Mouse (Mus musculus) embryonic facial prominence, embryonic 12.5 days (tissue): ENCODE results near the gene Blvra. TPM values are rescaled to one million over a fixed set of nuclear protein-coding genes. Genes with fewer than 3 reads are reported as not detected.

Experiments used
- ATAC-seq: fragments of 200-750 bp; cut with Nextera tagmentation; 2 replicates; pipeline ENCODE4 v1.8.0; 2017; ENCODE audit not compliant: insufficient number of reproducible peaks, insufficient read depth, low FRiP score, low TSS enrichment
- H3K27ac ChIP-seq: fragments of 300-500 bp; sonication (generic); 2 replicates; pipeline ENCODE4 v1.5.1; 2016; ENCODE audit warnings: mild to moderate bottlenecking
- H3K27me3 ChIP-seq: fragments of 300-500 bp; sonication (generic); 2 replicates; pipeline ENCODE4 v1.6.1; 2016; ENCODE audit warnings: mild to moderate bottlenecking, moderate library complexity
- H3K36me3 ChIP-seq: fragments of 300-500 bp; sonication (generic); 2 replicates; pipeline ENCODE4 v1.6.1; 2016; ENCODE audit warnings: mild to moderate bottlenecking
- H3K4me1 ChIP-seq: fragments of 300-500 bp; sonication (generic); 2 replicates; pipeline ENCODE4 v1.6.1; 2016
- H3K4me2 ChIP-seq: fragments of 300-500 bp; sonication (generic); replicated peaks from 2 replicates; pipeline ENCODE4 v1.6.1; 2016; ENCODE audit warnings: mild to moderate bottlenecking, moderate library complexity
- H3K4me3 ChIP-seq: fragments of 300-500 bp; sonication (generic); 2 replicates; pipeline ENCODE4 v1.5.1; 2016; ENCODE audit warnings: mild to moderate bottlenecking
- H3K9ac ChIP-seq: fragments of 300-500 bp; sonication (generic); 2 replicates; pipeline ENCODE4 v1.6.1; 2016; ENCODE audit warnings: mild to moderate bottlenecking, moderate library complexity
- H3K9me3 ChIP-seq: fragments of 300-500 bp; sonication (generic); 2 replicates; pipeline ENCODE4 v1.6.1; 2016; ENCODE audit warnings: mild to moderate bottlenecking, moderate library complexity
- WGBS: fragments of 180-500 bp; shearing (Covaris S2); methylation state at CpG from one replicate; pipeline ENCODE4 v1.1.7; 2016; 5-methylcytosine and 5-hydroxymethylcytosine counted together
- polyA plus RNA-seq: library from polyadenylated mRNA; unstranded; fragments of >200 nt; fragmentation: Nextera tagmentation; extraction: Ambion mirVana; gene quantifications from 2 replicates; pipeline ENCODE4 v1.2.1, GENCODE M21; 2016

The Blvra gene
- polyA plus RNA-seq, 1 experiment from 2014 or later: 42.0 TPM

GRCm38 (mm10) chr2:127137838-127138420, 67.5 kb downstream of the Blvra start:
- Histone ChIP-seq H3K27ac (peak overlapping the region; percentile 65; the same call in 1 of the 2 replicates), H3K4me2 (no peak overlapping the region), H3K4me1 (peaks cover 22% of the 10 kb centered on the region), H3K9ac (no peak overlapping the region), H3K9me3 (no peaks in the 10 kb centered on the region), H3K4me3 (no peak overlapping the region), H3K36me3 (peaks cover 24% of the 10 kb centered on the region), H3K27me3 (no peaks in the 10 kb centered on the region)
- WGBS: 82% methylated on average over 10 of the region's 10 CpGs
- ATAC-seq: no peak

GRCm38 (mm10) chr2:127138449-127138848, 68.0 kb downstream of the Blvra start:
- no peak for ATAC-seq
- H3K9me3 ChIP-seq: no peaks in the 10 kb centered on the region
- no peaks in the 10 kb centered on the region for H3K27me3 ChIP-seq
- peaks cover 23% of the 10 kb centered on the region for H3K4me1 ChIP-seq
- 0 out of 2 replicates have a peak overlapping the region, but pooled peaks have one; percentile 65 for H3K27ac ChIP-seq
- H3K9ac ChIP-seq: no peak overlapping the region
- H3K36me3 ChIP-seq: peaks cover 24% of the 10 kb centered on the region
- no peak overlapping the region for H3K4me2 ChIP-seq
- H3K4me3 ChIP-seq: no peak overlapping the region
- WGBS: 88% methylated on average over 4 of the region's 4 CpGs

GRCm38 (mm10) chr2:127139094-127139493, 68.6 kb downstream of the Blvra start:
- Histone ChIP-seq H3K9ac (no peak overlapping the region), H3K4me2 (no peak overlapping the region), H3K4me3 (no peak overlapping the region), H3K9me3 (no peaks in the 10 kb centered on the region), H3K27me3 (no peaks in the 10 kb centered on the region), H3K27ac (no peak overlapping the region), H3K36me3 (peaks cover 24% of the 10 kb centered on the region), H3K4me1 (peaks cover 25% of the 10 kb centered on the region)
- WGBS: 92% methylated on average over 8 of the region's 8 CpGs
- no peak for ATAC-seq

GRCm38 (mm10) chr2:127139605-127140004, 69.1 kb downstream of the Blvra start:
- Histone ChIP-seq H3K4me1 (peaks cover 25% of the 10 kb centered on the region), H3K27ac (no peak overlapping the region), H3K36me3 (peaks cover 24% of the 10 kb centered on the region), H3K4me2 (no peak overlapping the region), H3K27me3 (no peaks in the 10 kb centered on the region), H3K4me3 (no peak overlapping the region), H3K9ac (no peak overlapping the region), H3K9me3 (no peaks in the 10 kb centered on the region)
- 96% methylated on average over 1 of the region's 1 CpGs for WGBS
- ATAC-seq: no peak

- Histone ChIP-seq H3K4me1 (peaks cover 25% of the 10 kb centered on the region), H3K4me2 (no peak overlapping the region), H3K36me3 (peaks cover 24% of the 10 kb centered on the region), H3K9me3 (no peaks in the 10 kb centered on the region), H3K27ac (no peak overlapping the region), H3K4me3 (no peak overlapping the region), H3K9ac (no peak overlapping the region), H3K27me3 (no peaks in the 10 kb centered on the region)
- no peak for ATAC-seq
- 94% methylated on average over 7 of the region's 7 CpGs for WGBS
Observed at GRCm38 (mm10) chr2:127140011-127140410, 69.5 kb downstream of the Blvra start.

GRCm38 (mm10) chr2:127142031-127142430, 71.6 kb downstream of the Blvra start:
- 89% methylated on average over 10 of the region's 10 CpGs for WGBS
- no peak for ATAC-seq
- Histone ChIP-seq H3K4me3 (no peak overlapping the region), H3K27me3 (no peaks in the 10 kb centered on the region), H3K36me3 (peaks cover 24% of the 10 kb centered on the region), H3K4me2 (peak overlapping the region; percentile 67), H3K9ac (no peak overlapping the region), H3K4me1 (peaks cover 19% of the 10 kb centered on the region), H3K9me3 (no peaks in the 10 kb centered on the region), H3K27ac (no peak overlapping the region)

GRCm38 (mm10) chr2:127142577-127143157, 72.2 kb downstream of the Blvra start:
- WGBS: 13% methylated on average over 6 of the region's 6 CpGs
- Histone ChIP-seq H3K9me3 (no peaks in the 10 kb centered on the region), H3K27ac (no peak overlapping the region), H3K4me3 (peak overlapping the region; percentile 58), H3K4me2 (peak overlapping the region; percentile 67), H3K4me1 (peaks cover 14% of the 10 kb centered on the region), H3K9ac (peak overlapping the region; percentile 61), H3K36me3 (peaks cover 24% of the 10 kb centered on the region), H3K27me3 (no peaks in the 10 kb centered on the region)
- ATAC-seq: no peak; the same call in 1 of the 2 replicates

- Histone ChIP-seq H3K4me1 (peaks cover 14% of the 10 kb centered on the region), H3K27ac (no peak within 1 kb of the TSS), H3K9me3 (no peaks in the 10 kb centered on the region), H3K36me3 (peaks cover 24% of the 10 kb centered on the region), H3K9ac (peak within 1 kb of the TSS; percentile 61), H3K27me3 (no peaks in the 10 kb centered on the region), H3K4me3 (peak within 1 kb of the TSS; percentile 58), H3K4me2 (peak within 1 kb of the TSS; percentile 67)
- ATAC-seq: peak; percentile 92; the same call in 1 of the 2 replicates
- WGBS: 5% methylated on average over 31 of the region's 31 CpGs
Observed at GRCm38 (mm10) chr2:127143158-127144063, 72.9 kb downstream of the Blvra start, which contains the start of gene Itpripl1. Gene Itpripl1 (minus strand): TSS chr2:127143442.

- 76% methylated on average over 3 of the region's 3 CpGs for WGBS
- ATAC-seq: no peak
- Histone ChIP-seq H3K9ac (no peak overlapping the region), H3K4me1 (peaks cover 14% of the 10 kb centered on the region), H3K27me3 (no peaks in the 10 kb centered on the region), H3K4me3 (no peak overlapping the region), H3K27ac (no peak overlapping the region), H3K36me3 (peaks cover 10% of the 10 kb centered on the region), H3K9me3 (no peaks in the 10 kb centered on the region), H3K4me2 (no peak overlapping the region)
Observed at GRCm38 (mm10) chr2:127145699-127146098, 75.2 kb downstream of the Blvra start.
